Mouse (Mus musculus) liver, embryonic 11.5 days (tissue): ENCODE data around the gene Calcrl. TPM values are rescaled to one million over a fixed set of nuclear protein-coding genes. Genes with fewer than 3 reads are reported as not detected.

ENCODE experiments used
- ATAC-seq: fragments of 200-750 bp; cut with Nextera tagmentation; replicated peaks from 2 replicates; pipeline ENCODE4 v1.8.0; 2017; ENCODE audit warnings: moderate number of reproducible peaks, mild to moderate bottlenecking, moderate TSS enrichment, moderate library complexity; ENCODE audit not compliant: low FRiP score
- DNase-seq: peaks from one replicate; pipeline ENCODE4 v3.0.0-alpha.2; 2017; ENCODE audit warnings: low spot score
- H3K27ac ChIP-seq: fragments of 300-500 bp; sonication (generic); 2 replicates; pipeline ENCODE4 v1.5.1; 2014; ENCODE audit warnings: mild to moderate bottlenecking, low read depth, low read length, control low read depth
- H3K27me3 ChIP-seq: fragments of 300-500 bp; sonication (generic); replicated peaks from 2 replicates; pipeline ENCODE4 v1.6.1; 2014; ENCODE audit warnings: low read length, mixed read lengths; ENCODE audit not compliant: control insufficient read depth, insufficient read depth
- H3K36me3 ChIP-seq: fragments of 300-500 bp; sonication (generic); 2 replicates; pipeline ENCODE4 v1.6.1; 2014; ENCODE audit warnings: mild to moderate bottlenecking, low read length, moderate library complexity, mixed read lengths; ENCODE audit not compliant: control insufficient read depth, insufficient read depth
- H3K4me1 ChIP-seq: fragments of 300-500 bp; sonication (generic); replicated peaks from 2 replicates; pipeline ENCODE4 v1.6.1; 2014; ENCODE audit warnings: low read length, mixed read lengths; ENCODE audit not compliant: control insufficient read depth, insufficient read depth
- H3K4me2 ChIP-seq: fragments of 300-500 bp; sonication (generic); 2 replicates; pipeline ENCODE4 v1.6.1; 2014; ENCODE audit warnings: mild to moderate bottlenecking, control low read depth, moderate library complexity
- H3K4me3 ChIP-seq: fragments of 300-500 bp; sonication (generic); 2 replicates; pipeline ENCODE4 v1.5.1; 2014; ENCODE audit warnings: low read depth, low read length, control low read depth
- H3K9ac ChIP-seq: fragments of 300-500 bp; sonication (generic); 2 replicates; pipeline ENCODE4 v1.6.1; 2014; ENCODE audit warnings: low read depth, low read length, control low read depth
- H3K9me3 ChIP-seq: fragments of 300-500 bp; sonication (generic); 2 replicates; pipeline ENCODE4 v1.6.1; 2016; ENCODE audit warnings: low read length, inconsistent platforms, mixed read lengths; ENCODE audit not compliant: control insufficient read depth
- WGBS: fragments of 180-500 bp; shearing (Covaris S2); extraction: QIAGEN DNeasy Blood & Tissue Kit; methylation state at CpG from one replicate; pipeline ENCODE4 v1.1.7; 2014; 5-methylcytosine and 5-hydroxymethylcytosine counted together
- polyA plus RNA-seq: library from polyadenylated mRNA; unstranded; fragments of >200 nt; fragmentation: Nextera tagmentation; extraction: Ambion mirVana; gene quantifications from 2 replicates; pipeline ENCODE4 v1.2.1, GENCODE M21; 2014

Gene Calcrl
- polyA plus RNA-seq, 1 experiment from 2014 or later, result 30.4 TPM

DNA sequence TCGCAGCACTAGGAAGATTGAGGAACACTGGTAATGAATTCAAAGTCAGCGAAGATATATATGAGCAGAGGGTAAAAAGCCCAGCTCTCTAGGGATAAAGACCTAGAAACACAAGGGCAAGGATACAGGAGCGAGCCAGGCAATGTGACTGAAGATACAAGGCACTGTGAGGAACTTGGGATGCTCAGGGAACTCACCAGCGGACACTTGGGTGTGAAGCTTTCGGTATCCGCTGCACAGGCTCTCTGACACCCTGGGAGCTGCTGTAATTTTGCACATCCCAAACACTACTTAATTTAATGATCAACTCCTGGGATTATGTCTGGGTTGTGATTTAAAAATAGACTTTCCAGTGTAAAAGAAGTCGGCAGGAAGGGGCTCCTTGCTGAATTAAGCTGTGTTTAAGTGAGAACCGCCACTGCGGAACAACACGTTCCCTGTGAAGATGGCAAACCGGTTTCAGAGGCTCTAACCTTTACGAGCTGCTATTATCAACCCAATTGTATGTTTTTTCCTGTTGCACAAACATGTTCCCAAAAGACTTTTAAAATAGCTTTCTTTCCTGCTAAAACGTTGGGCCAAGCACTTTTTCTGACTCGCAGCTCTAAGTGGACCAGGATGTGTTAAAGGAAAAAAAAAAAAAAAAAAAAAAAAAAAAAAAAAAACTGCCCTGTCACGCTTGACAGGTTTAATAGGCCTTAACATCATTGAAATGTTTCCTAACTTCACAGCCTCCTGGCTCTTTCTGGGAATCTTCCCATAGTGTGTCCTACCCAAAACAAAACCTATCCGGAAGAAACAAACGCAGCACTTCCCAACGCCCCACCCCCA is 38.4 kb downstream of the Calcrl start:
- Histone ChIP-seq H3K4me3 (no peak overlapping the region), H3K27ac (no peak overlapping the region), H3K36me3 (no peaks in the 10 kb centered on the region), H3K4me2 (peak overlapping the region; percentile 46), H3K27me3 (no peaks in the 10 kb centered on the region), H3K9ac (0 out of 2 replicates have a peak overlapping the region, but pooled peaks have one; percentile 15), H3K4me1 (peaks cover 3% of the 10 kb centered on the region; the same call in 1 of the 2 replicates), H3K9me3 (no peaks in the 10 kb centered on the region)
- no peak for ATAC-seq
- WGBS, result 58% methylated on average over 18 of the region's 18 CpGs
- no peak for DNase-seq

DNA sequence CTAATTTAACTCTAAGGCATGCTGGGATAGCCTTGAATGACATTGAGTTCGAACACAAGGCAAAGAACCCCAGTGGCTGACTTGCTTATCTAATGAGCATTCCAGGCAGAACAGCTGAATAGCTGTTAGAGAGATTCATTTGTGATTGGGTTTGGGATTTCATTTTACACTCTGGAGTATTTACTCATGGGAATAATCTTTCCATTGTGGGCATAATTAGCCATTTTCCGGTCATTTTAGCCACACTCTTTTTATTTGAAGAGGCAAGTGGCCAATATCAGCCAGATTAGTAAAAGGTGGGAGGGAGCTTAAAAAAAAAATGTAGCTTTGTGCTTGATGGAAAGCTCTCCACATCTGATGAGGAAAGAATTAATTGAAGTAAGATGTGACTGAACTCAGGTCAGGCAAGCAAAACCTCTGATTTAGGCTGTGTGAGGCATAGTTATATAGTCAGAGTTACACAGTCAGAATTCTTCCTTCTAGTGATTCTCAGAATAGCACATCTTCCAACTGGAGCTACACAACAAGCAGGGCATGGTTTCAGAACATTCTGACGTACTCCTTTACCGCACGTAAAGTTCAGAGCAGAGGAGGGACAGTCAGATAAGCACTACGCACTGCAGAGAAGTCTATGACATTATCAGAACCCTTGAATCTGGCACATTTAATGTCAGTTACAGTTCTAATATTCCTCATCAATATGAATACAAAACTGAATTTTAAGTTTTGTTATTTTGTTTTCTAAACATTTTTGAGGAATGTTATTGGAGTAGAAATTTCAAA is 40.1 kb downstream of the Calcrl start:
- no peak overlapping the region for H3K4me3 ChIP-seq
- H3K27ac ChIP-seq, result no peak overlapping the region
- WGBS, result 54% methylated on average over 6 of the region's 6 CpGs

GRCm38 (mm10) chr2:84383828-84384227 is 41.4 kb downstream of the Calcrl start:
- H3K9ac ChIP-seq, result no peak overlapping the region
- no peak overlapping the region for H3K4me2 ChIP-seq
- no peak for ATAC-seq

More for the DNA sequence above, 40.1 kb downstream of the Calcrl start:
- Histone ChIP-seq H3K27me3 (no peaks in the 10 kb centered on the region), H3K4me1 (peaks cover 3% of the 10 kb centered on the region; the same call in 1 of the 2 replicates), H3K4me2 (no peak overlapping the region), H3K9ac (no peak overlapping the region), H3K9me3 (no peaks in the 10 kb centered on the region), H3K36me3 (no peaks in the 10 kb centered on the region)
- ATAC-seq (peak; percentile 59; the same call in 1 of the 2 replicates), DNase-seq (no peak)

DNA sequence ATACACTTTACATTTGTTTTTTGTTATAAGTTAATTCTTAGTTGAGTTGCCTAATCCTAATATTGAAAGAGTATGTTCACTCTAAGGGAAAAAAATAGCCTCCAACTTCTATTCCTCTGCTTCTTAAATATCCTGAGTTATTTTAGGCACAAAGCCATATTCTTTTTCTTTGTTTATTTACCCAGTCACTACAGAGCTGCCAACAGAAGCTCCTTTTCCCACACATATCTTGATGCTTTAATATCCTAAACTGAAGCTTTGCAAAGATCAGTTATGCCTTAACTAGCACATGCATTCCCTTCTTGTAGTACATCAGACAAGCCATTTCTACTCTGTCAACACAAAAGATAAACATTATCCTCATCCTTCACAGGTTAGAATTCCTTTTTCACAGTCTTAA is 42.7 kb downstream of the Calcrl start:
- Histone ChIP-seq H3K9ac (no peak overlapping the region), H3K27ac (no peak overlapping the region), H3K27me3 (no peaks in the 10 kb centered on the region), H3K4me3 (no peak overlapping the region), H3K4me2 (no peak overlapping the region), H3K9me3 (no peaks in the 10 kb centered on the region), H3K4me1 (no peaks in the 10 kb centered on the region; the same call in 1 of the 2 replicates), H3K36me3 (no peaks in the 10 kb centered on the region)
- DNase-seq (no peak), ATAC-seq (no peak)

More at GRCm38 (mm10) chr2:84383828-84384227, 41.4 kb downstream of the Calcrl start:
- H3K9me3 ChIP-seq, result no peaks in the 10 kb centered on the region
- H3K27me3 ChIP-seq, result no peaks in the 10 kb centered on the region
- H3K4me1 ChIP-seq, result peaks cover 3% of the 10 kb centered on the region; the same call in 1 of the 2 replicates
- 72% methylated on average over 4 of the region's 4 CpGs for WGBS
- H3K36me3 ChIP-seq, result no peaks in the 10 kb centered on the region
- H3K4me3 ChIP-seq, result no peak overlapping the region
- H3K27ac ChIP-seq, result no peak overlapping the region
- no peak for DNase-seq

DNA sequence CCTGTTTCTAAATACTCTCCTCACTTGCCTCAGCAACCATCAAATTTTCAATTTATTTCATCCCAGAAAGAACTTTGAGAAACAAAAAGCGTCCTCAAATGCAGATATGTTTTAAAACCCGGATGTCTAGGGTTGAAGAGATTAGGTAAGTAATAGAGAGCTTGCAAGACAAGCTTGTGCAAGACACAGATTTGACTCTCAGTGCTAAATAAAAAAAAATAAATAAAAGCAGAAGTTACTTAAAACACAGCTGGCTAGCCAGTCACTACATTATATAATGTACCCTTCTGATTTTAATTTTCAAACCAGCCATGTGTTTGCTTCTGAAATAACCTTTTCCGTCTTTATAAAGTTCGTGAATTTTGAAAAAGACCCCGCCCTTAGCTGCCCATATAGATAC is 43.2 kb downstream of the Calcrl start:
- ATAC-seq (no peak), DNase-seq (no peak)
- Histone ChIP-seq H3K27ac (no peak overlapping the region), H3K4me1 (no peaks in the 10 kb centered on the region; the same call in 1 of the 2 replicates), H3K9me3 (no peaks in the 10 kb centered on the region), H3K4me3 (no peak overlapping the region), H3K4me2 (no peak overlapping the region), H3K36me3 (no peaks in the 10 kb centered on the region), H3K9ac (no peak overlapping the region), H3K27me3 (no peaks in the 10 kb centered on the region)
- 82% methylated on average over 5 of the region's 5 CpGs for WGBS

DNA sequence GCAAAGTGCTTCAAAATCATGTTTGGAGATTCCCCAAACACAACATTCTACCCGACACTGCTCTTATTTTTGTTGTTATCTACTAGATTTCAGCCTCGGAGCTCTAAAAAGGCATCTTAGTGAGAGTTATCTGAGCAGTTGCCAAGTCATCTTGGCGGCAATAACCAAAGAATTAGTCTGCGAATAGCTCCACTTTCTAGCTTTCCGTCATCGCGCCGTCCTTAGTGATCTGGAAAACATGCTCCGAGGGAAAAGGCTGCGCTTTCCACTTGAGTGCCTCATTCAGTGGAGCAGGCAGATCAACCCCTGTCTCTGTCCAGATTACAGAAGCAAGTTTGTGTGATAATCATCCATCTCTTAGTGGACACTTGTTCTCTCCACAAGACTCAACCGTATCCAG is 44.4 kb downstream of the Calcrl start:
- ATAC-seq (no peak), DNase-seq (no peak)
- H3K4me2 ChIP-seq, result no peak overlapping the region
- WGBS, result 82% methylated on average over 11 of the region's 11 CpGs
- H3K9me3 ChIP-seq, result no peaks in the 10 kb centered on the region
- no peaks in the 10 kb centered on the region for H3K27me3 ChIP-seq
- H3K4me1 ChIP-seq, result no peaks in the 10 kb centered on the region; the same call in 1 of the 2 replicates
- no peak overlapping the region for H3K27ac ChIP-seq
- H3K4me3 ChIP-seq, result no peak overlapping the region
- H3K9ac ChIP-seq, result no peak overlapping the region
- no peaks in the 10 kb centered on the region for H3K36me3 ChIP-seq

- Histone ChIP-seq H3K27ac (no peak overlapping the region), H3K9ac (no peak overlapping the region), H3K9me3 (no peaks in the 10 kb centered on the region), H3K4me3 (no peak overlapping the region), H3K27me3 (no peaks in the 10 kb centered on the region), H3K4me2 (no peak overlapping the region), H3K36me3 (no peaks in the 10 kb centered on the region), H3K4me1 (no peaks in the 10 kb centered on the region)
- DNase-seq (no peak), ATAC-seq (peak; percentile 54; the same call in 1 of the 2 replicates)
- WGBS, result 51% methylated on average over 5 of the region's 5 CpGs
These were observed 46.5 kb downstream of the Calcrl start for GRCm38 (mm10) chr2:84378678-84379077.

- H3K9me3 ChIP-seq, result no peaks in the 10 kb centered on the region
- DNase-seq, result no peak
- no peak overlapping the region for H3K4me2 ChIP-seq
- 22% methylated on average over 5 of the region's 5 CpGs for WGBS
- no peak overlapping the region for H3K4me3 ChIP-seq
- no peak overlapping the region for H3K27ac ChIP-seq
- no peaks in the 10 kb centered on the region for H3K27me3 ChIP-seq
- peak; percentile 88 for ATAC-seq
- H3K4me1 ChIP-seq, result 0 out of 2 replicates have a peak, but pooled peaks cover 3% of the 10 kb centered on the region
- no peaks in the 10 kb centered on the region for H3K36me3 ChIP-seq
- no peak overlapping the region for H3K9ac ChIP-seq
These were observed 56.0 kb downstream of the Calcrl start for GRCm38 (mm10) chr2:84369256-84369655.
